Mouse (Mus musculus) spleen, adult 2 months (tissue): ENCODE results near the gene Tcap. TPM values are rescaled to one million over a fixed set of nuclear protein-coding genes. Genes with fewer than 3 reads are reported as not detected.

Source experiments
- DNase-seq, 2 experiments: peaks; one replicate each; pipeline versions ENCODE4 v3.0.0 to v3.0.0-alpha.2; 2012 to 2021; ENCODE audit warnings: low spot score in 2 of 2, low read depth in 1 of 2
- H3K27ac ChIP-seq: fragments of 200-500 bp; 2 replicates; pipeline ENCODE4 v1.5.1; 2012; ENCODE audit warnings: low read length, inconsistent platforms; ENCODE audit not compliant: insufficient read depth
- H3K27me3 ChIP-seq: fragments of 200-500 bp; 2 replicates; pipeline ENCODE4 v1.6.1; 2012; ENCODE audit warnings: mild to moderate bottlenecking, moderate library complexity, low read length, inconsistent platforms; ENCODE audit not compliant: control insufficient read depth, insufficient read depth
- H3K36me3 ChIP-seq: fragments of 200-500 bp; 2 replicates; pipeline ENCODE4 v1.6.1; 2012; ENCODE audit warnings: mild to moderate bottlenecking, low read length, inconsistent platforms; ENCODE audit not compliant: control insufficient read depth, insufficient read depth
- H3K4me1 ChIP-seq: fragments of 200-500 bp; 2 replicates; pipeline ENCODE4 v1.6.1; 2011; ENCODE audit warnings: inconsistent platforms; ENCODE audit not compliant: control insufficient read depth, insufficient read depth, insufficient read length
- H3K4me3 ChIP-seq: fragments of 200-500 bp; 2 replicates; pipeline ENCODE4 v1.5.1; 2011; ENCODE audit warnings: mild to moderate bottlenecking, inconsistent platforms; ENCODE audit not compliant: insufficient read depth, insufficient read length; ENCODE audit errors: extremely low read depth
- CTCF ChIP-seq: fragments of 200-500 bp; IDR thresholded peaks from 2 replicates; pipeline ENCODE4 v1.5.1; 2011; ENCODE audit warnings: mild to moderate bottlenecking, inconsistent platforms; ENCODE audit not compliant: insufficient read depth, insufficient read length, insufficient replicate concordance; ENCODE audit errors: extremely low read depth
- POLR2A ChIP-seq: fragments of 200-500 bp; IDR thresholded peaks from 2 replicates; pipeline ENCODE4 v1.6.1; 2011; ENCODE audit warnings: low read depth, low read length, inconsistent platforms
- WGBS: fragments of 180-500 bp; shearing (Covaris S2); methylation state at CpG from one replicate; pipeline ENCODE4 v1.1.7; 2018; 5-methylcytosine and 5-hydroxymethylcytosine counted together
- polyA plus RNA-seq: library from polyadenylated mRNA; depleted of rRNA; stranded (reverse); fragments of >200 nt; gene quantifications from 2 replicates; pipeline ENCODE4 v1.2.3, GENCODE M21; 2012

The Tcap gene
- polyA plus RNA-seq, 1 experiment, result 0.42 TPM

DNA sequence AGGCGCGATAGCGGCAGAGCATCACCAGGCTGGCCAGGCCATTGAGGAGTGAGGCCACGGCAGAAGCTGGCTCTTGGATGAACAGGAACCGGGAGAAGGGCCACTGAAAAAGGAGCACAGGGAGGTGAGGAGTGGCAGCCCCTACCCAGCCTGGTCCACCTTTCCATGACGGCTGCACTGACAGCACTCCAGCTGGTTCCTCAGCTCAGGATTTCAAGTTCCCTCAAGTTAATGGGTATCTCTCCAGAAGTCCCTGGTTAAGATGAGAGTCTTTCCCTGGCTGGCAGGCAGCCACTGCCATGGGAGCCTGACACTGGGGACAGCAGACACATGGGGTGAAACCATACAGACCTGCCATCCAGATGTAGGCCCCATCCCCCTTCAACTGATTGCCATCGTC, 14.3 kb downstream of the Tcap start:
- H3K4me1 ChIP-seq, result peaks cover 3% of the 10 kb centered on the region; the same call in 1 of the 2 replicates
- no peak for TF ChIP-seq POLR2A
- no peak for TF ChIP-seq CTCF
- H3K27me3 ChIP-seq, result no peaks in the 10 kb centered on the region
- no peak for DNase-seq
- H3K27ac ChIP-seq, result no peak overlapping the region
- WGBS, result 97% methylated on average over 7 of the region's 7 CpGs
- H3K36me3 ChIP-seq, result no peaks in the 10 kb centered on the region
- H3K4me3 ChIP-seq, result no peak overlapping the region

- H3K36me3 ChIP-seq, result no peaks in the 10 kb centered on the region
- peak within 1 kb of the TSS; percentile 74 for H3K4me3 ChIP-seq
- peak; percentile 83 to 84 for DNase-seq
- under 1% methylated on average over 40 of the region's 40 CpGs for WGBS
- no peaks in the 10 kb centered on the region for H3K27me3 ChIP-seq
- peak within 1 kb of the TSS; percentile 91 for H3K27ac ChIP-seq
- peaks cover 3% of the 10 kb centered on the region; the same call in 1 of the 2 replicates for H3K4me1 ChIP-seq
- TF ChIP-seq CTCF, result no peak
- TF ChIP-seq POLR2A, result peak; percentile 39; the same call in 1 of the 2 replicates
Measured at GRCm38 (mm10) chr11:98400161-98400726, 16.6 kb downstream of the Tcap start, which contains the start of gene Pgap3. TSS of gene Pgap3 (minus strand) at chr11:98400490.

- TF ChIP-seq POLR2A (no peak), CTCF (no peak)
- WGBS, result 62% methylated on average over 3 of the region's 3 CpGs
- Histone ChIP-seq H3K36me3 (no peaks in the 10 kb centered on the region), H3K4me1 (peaks cover 3% of the 10 kb centered on the region; the same call in 1 of the 2 replicates), H3K4me3 (0 out of 2 replicates have a peak overlapping the region, but pooled peaks have one; percentile 10), H3K27me3 (no peaks in the 10 kb centered on the region), H3K27ac (peak overlapping the region; percentile 91)
- no peak for DNase-seq
Measured at GRCm38 (mm10) chr11:98400816-98401215, 17.2 kb downstream of the Tcap start.

DNA sequence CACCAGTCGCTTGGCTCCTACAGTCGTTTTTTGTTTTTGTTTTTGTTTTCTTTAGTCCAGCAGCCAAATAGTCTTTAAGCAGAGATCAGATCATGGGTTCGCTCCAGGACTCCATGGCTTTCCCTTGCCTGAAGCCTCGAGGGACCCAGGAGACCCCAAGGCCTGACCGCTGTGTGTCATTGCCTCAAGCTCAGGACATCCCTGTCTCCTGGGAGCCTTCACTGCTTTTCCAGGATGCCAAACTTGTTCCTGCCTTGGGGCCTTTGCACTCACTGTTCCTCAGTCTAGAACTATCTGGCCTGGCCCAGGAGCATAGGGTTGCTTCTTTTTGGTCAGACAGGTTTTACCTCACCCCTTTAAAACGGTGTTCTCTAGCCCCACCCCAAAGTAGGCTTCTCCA, 23.0 kb downstream of the Tcap start:
- no peaks in the 10 kb centered on the region for H3K36me3 ChIP-seq
- 84% methylated on average over 6 of the region's 6 CpGs for WGBS
- peaks cover 2% of the 10 kb centered on the region; the same call in 1 of the 2 replicates for H3K27me3 ChIP-seq
- no peak overlapping the region for H3K27ac ChIP-seq
- TF ChIP-seq POLR2A (no peak), CTCF (no peak)
- no peak overlapping the region for H3K4me3 ChIP-seq
- DNase-seq, result no peak
- H3K4me1 ChIP-seq, result no peaks in the 10 kb centered on the region

- Histone ChIP-seq H3K27ac (no peak overlapping the region), H3K4me1 (peaks cover 6% of the 10 kb centered on the region; the same call in 1 of the 2 replicates), H3K36me3 (no peaks in the 10 kb centered on the region), H3K27me3 (peaks cover 17% of the 10 kb centered on the region), H3K4me3 (no peak overlapping the region)
- no peak for DNase-seq
- 74% methylated on average over 8 of the region's 8 CpGs for WGBS
- no peak for TF ChIP-seq CTCF
- no peak for TF ChIP-seq POLR2A
Measured at GRCm38 (mm10) chr11:98408872-98409271, 25.3 kb downstream of the Tcap start.

DNA sequence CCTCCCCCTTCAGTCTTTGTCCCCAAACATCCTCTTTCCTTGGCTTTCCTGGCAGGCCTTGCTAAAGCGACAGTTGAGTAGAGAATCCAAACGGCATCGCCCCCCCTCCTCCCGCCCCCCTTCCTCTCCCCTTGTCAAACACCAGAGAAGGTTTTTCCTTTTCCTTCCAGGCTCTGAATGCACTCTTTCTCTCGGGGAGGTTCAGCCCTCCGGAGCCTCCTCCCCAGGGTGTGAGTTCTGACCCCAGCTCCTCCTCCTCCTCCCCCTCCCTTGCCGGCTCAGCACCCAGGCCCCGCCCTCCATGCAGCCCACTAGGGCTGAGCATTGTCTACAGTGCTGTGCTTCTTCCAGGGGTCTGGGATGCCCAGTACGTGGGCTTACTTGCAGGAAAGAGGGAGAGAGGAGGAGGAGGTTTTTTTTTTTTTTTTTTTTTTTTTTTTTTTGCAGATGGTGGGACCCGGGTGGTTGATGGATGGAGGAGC, 25.8 kb downstream of the Tcap start:
- Histone ChIP-seq H3K27me3 (peaks cover 17% of the 10 kb centered on the region), H3K27ac (no peak overlapping the region), H3K4me3 (no peak overlapping the region), H3K4me1 (peaks cover 6% of the 10 kb centered on the region; the same call in 1 of the 2 replicates), H3K36me3 (no peaks in the 10 kb centered on the region)
- 12% methylated on average over 9 of the region's 10 CpGs for WGBS
- DNase-seq, result no peak
- TF ChIP-seq POLR2A (no peak), CTCF (no peak)

DNA sequence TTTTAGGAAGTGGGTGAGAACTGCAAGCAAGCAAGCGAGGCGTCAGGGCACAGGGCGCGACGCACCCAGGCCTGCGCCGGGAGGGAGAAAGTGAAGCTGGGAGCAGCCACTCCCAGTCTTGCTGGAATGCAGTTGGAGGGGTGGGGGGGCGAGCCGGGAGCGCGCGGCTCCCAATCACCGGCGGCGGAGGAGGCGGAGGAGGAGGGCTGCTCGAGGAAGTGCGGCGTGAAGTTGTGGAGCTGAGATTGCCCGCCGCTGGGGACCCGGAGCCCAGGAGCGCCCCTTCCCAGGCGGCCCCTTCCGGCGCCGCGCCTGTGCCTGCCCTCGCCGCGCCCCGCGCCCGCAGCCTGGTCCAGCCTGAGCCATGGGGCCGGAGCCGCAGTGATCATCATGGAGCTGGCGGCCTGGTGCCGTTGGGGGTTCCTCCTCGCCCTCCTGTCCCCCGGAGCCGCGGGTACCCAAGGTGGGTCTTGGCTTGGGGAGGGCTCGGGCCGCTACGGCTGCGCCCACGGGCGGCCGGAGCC, 28.7 kb downstream of the Tcap start, which contains the start of gene Erbb2:
Gene Erbb2, plus strand, starts transcription at position 198 of the 524 bp plus-strand sequence.
- 3% methylated on average over 32 of the region's 49 CpGs for WGBS
- TF ChIP-seq POLR2A (no peak), CTCF (no peak)
- H3K27ac ChIP-seq, result peak within 1 kb of the TSS; percentile 41; the same call in 1 of the 2 replicates
- no peak for DNase-seq
- peak within 1 kb of the TSS; percentile 49 for H3K4me3 ChIP-seq
- H3K27me3 ChIP-seq, result peaks cover 17% of the 10 kb centered on the region
- H3K36me3 ChIP-seq, result no peaks in the 10 kb centered on the region
- peaks cover 6% of the 10 kb centered on the region; the same call in 1 of the 2 replicates for H3K4me1 ChIP-seq
